Mouse (Mus musculus) large intestine, adult 2 months (tissue): Measurements from ENCODE around the gene Mmp1b. TPM values are rescaled to one million over a fixed set of nuclear protein-coding genes. Genes with fewer than 3 reads are reported as not detected.
"Not testable (repeated sequence)": the region's sequence is repeated elsewhere in the genome, so short reads cannot be mapped to it uniquely, and the experiment has no call there.

ENCODE experiments used
- DNase-seq: peaks from one replicate; pipeline ENCODE4 v3.0.0-alpha.2; 2012; ENCODE audit warnings: low read depth, low spot score
- WGBS: fragments of 180-500 bp; shearing (Covaris S2); methylation state at CpG from one replicate; pipeline ENCODE4 v1.1.7; 2018; 5-methylcytosine and 5-hydroxymethylcytosine counted together
- polyA plus RNA-seq: library from polyadenylated mRNA; depleted of rRNA; stranded (reverse); fragments of >200 nt; gene quantifications from 2 replicates; pipeline ENCODE4 v1.2.3, GENCODE M21; 2012; rRNA removed

Mmp1b gene
- not detected in 2 replicates for polyA plus RNA-seq

DNA sequence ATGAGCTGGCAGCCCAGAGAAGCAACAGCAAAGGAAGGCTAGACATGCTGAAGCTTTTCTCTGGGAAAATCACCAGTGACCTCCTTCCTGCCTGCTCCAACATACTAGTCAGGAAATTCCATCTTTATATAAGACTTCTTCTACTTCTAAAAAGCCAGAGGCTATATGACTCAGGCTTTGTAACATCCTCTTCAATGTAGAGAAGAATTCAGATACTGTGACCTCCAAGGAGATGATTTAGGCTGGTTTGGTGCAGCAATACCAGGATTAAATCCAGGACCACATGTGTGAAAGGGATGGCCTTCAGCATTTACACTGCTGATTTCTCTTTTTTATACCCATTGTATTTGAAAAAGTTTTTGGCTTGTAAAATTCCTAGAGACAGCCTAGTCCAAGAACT, at the start of gene Mmp1b:
Gene Mmp1b (minus strand): TSS at position 101 of the 400 bp plus-strand sequence.
- no peak for DNase-seq

DNA sequence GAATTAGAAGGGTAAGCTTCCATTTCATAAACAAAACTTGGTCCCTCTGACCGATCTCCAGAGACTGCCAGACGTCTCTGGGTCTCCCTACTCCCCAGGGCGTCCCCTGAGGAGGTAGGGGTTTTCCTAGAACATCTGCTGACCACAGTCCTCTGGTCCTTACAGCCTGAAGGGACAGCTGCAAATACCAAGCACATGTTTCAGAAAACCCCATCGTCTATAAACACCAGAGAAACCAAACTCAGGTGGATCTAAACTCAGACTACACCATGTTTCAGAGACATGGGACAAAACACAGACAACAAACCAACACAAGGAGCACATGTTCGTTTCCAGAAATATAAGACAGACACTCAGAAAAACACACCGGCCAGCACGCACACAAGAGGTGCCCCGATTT, 8.7 kb upstream of the Mmp1b start:
- WGBS: 67% methylated on average over 8 of the region's 8 CpGs
- not testable (repeated sequence) for DNase-seq

DNA sequence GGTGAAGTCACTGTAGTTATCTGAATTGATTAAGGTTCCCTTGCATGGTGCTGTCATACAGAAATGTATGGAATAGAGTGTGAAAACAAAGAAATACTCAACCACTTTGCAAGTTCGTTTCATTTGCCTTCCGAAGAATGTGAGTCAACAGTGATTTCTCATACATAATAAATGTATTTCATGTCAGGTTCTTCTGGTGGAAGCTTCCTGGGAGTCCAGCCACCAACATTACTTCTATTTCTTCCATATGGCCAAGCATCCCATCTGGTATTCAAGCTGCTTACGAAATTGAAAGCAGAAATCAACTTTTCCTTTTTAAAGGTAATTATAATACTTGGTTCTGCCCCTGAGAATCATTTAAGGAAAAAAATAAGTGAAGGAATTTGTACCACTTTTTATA, 33.3 kb downstream of the Mmp1b start:
- WGBS: 66% methylated on average over 3 of the region's 3 CpGs
- no peak for DNase-seq

DNA sequence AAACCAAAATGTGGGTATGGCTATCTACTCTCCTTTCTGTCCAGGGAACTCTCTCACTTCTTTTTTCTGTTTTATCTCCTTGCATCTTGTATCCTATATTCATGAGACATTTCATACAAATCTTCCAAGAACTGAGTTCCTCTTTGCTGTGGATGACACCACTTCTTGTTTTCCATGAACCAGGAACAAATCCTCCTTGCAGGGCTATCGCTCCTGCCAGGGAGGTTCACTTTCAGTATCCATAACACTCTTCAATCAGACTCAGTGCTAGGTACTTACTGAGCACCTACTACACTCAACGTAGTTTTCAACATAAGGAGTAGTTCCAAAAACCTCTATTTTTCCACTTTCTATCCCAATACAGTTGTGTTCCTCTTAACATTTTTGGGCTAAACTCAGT, 42.3 kb downstream of the Mmp1b start:
- WGBS: 82% methylated on average over 2 of the region's 2 CpGs
- DNase-seq: no peak

DNA sequence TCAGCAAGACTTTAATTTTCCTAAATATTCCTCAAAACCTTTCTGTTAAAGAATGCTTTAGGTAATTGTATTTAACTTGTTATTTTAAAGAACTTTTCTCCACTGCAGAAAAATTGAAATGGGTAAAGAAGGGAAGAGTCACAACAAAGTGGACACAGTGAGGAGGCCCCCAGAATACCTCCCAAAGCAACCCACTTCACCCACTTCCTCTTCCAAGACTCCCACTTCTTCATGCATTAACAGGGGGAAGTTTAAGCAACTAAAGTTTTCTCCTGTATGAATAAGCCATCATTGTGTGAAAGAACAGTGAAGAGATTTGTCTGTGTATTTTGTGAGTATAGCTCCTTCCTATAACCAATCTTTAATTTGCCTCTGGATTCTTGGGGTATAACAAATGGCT, 43.7 kb downstream of the Mmp1b start, which contains the start of gene Mmp12:
Gene Mmp12 (plus strand): TSS at position 275 of the 400 bp plus-strand sequence.
- DNase-seq: no peak

DNA sequence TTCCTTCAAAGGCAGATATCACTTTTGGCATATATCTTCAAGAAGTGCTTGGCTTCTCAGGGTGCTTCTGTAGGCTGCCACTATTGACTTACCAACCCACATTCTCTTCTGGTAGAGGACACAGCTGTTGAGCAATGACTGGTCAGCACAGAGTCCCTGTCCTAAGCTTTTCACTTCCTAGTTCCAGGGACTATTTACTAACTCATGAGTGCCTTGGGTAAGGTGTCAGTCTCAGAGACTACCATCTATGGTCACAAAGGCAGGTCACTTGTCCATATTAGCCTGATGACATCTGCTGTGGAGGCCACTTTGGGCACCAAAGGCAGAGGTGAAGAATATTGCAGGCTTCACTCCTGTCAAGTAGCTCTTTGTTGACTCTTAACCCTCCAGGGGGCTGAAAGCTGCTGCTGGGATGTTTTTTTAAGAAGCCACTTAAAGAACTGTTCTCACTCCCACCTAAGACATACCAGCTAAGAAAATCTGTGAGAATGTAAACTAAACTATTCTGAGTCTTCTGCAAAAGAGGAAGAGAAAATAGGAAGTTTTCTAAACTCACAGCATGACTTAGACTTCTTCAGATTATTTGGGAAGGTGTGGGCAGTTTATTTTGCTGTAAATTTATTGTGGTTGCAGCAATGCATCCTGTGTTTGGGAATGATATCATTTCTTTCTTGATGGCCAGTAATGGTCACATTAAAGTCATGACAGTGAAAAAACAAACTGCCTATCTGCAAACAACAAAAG, 50.9 kb downstream of the Mmp1b start:
- DNase-seq: no peak

DNA sequence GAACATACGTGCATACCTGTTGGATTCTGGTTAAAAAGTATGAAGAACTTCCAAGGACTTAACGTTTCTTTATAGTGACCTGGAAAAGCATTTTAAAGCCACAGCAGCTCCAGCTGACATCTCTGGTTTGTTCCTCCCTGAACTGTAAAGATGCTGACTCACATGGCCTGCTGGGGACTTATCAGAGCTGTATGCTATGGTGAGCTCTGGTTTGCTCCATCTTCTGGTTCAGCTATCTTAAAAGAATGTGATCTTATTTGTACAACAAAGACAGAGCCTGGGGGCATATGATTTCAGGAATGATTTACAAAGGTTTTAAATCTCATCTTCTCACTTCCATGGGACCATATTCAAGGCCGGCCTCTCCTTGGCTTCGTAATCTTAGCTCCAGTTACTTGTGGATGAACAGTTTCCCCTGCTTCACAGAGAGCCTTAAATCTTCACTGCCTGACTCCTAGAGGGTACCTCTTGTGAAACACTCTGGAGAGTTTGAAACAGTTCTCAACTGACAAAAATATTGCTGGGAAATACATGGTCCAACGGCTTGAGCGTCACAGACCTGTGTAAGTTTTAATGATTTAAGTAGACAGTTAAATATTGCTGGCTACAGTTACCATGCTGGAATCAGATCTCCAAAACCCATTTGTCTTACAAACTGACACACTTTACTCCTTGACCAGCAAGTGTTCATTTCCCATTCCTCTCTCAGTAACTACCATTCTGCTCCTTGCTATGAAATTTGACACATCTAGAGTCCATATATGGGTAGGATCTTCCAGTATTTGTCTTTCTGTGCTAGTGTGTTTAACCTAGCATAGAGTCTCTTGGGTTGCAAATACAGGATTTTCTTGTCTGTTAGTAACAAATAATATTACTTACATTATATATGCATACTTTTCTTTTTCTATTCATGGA, 51.8 kb downstream of the Mmp1b start:
- 81% methylated on average over 5 of the region's 6 CpGs for WGBS

DNA sequence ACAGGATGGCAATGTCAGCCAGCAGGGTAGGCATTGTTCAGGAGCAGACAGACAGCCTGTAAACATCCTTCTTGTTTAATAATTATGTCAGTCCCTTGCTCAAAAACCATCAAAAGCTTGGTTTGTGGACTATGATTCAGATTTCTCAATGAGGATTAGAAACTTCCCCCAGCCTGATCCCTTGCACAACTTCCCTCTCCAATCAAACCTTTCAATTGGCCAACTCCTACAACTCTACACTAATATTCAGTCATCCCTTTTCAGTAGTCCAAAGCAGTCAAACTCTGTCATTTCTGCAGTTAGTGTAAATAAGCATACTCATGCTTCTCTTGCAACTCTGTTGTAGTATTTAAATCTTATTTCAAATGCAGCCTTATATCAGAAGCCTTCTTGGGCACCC, 56.0 kb downstream of the Mmp1b start:
- DNase-seq: no peak

More for the DNA sequence above, 51.8 kb downstream of the Mmp1b start:
- DNase-seq: no peak

Other genes starting within 250 kb of the Mmp1b start
- 0.25 and 0.43 TPM in 2 replicates for gene Dync2h1, start 203.6 kb downstream of the Mmp1b start, polyA plus RNA-seq
- gene Dcun1d5, start 203.5 kb downstream of the Mmp1b start, polyA plus RNA-seq: 8.7 and 10.2 TPM in 2 replicates
- 0.98 and 2.3 TPM in 2 replicates for gene Mmp13, start 115.5 kb downstream of the Mmp1b start, polyA plus RNA-seq
- gene Mmp12, start 43.7 kb downstream of the Mmp1b start, polyA plus RNA-seq: 0.19 and 0.21 TPM in 2 replicates
- gene Mmp3, start 57.8 kb upstream of the Mmp1b start, polyA plus RNA-seq: 0.92 and 1.3 TPM in 2 replicates
- 10.5 and 14.3 TPM in 2 replicates for gene Mmp10, start 114.3 kb upstream of the Mmp1b start, polyA plus RNA-seq
- gene Mmp8, start 170.4 kb upstream of the Mmp1b start, polyA plus RNA-seq: 0.04 TPM in 1 of 2 replicates, not detected in the other
- not detected in 2 replicates for gene Mmp27, start 183.3 kb upstream of the Mmp1b start, polyA plus RNA-seq
- 0.08 and 0.29 TPM in 2 replicates for gene Mmp20, start 240.2 kb upstream of the Mmp1b start, polyA plus RNA-seq